Mouse (Mus musculus): ENCODE results near the gene Ccdc57. TPM values are rescaled to one million over a fixed set of nuclear protein-coding genes. Genes with fewer than 3 reads are reported as not detected.
"Not testable (repeated sequence)": the region's sequence is repeated elsewhere in the genome, so short reads cannot be mapped to it uniquely, and the experiment has no call there.

The Ccdc57 gene
- total RNA-seq, 2 experiments from 2014 or later: 2.8 to 2.9 TPM

DNA sequence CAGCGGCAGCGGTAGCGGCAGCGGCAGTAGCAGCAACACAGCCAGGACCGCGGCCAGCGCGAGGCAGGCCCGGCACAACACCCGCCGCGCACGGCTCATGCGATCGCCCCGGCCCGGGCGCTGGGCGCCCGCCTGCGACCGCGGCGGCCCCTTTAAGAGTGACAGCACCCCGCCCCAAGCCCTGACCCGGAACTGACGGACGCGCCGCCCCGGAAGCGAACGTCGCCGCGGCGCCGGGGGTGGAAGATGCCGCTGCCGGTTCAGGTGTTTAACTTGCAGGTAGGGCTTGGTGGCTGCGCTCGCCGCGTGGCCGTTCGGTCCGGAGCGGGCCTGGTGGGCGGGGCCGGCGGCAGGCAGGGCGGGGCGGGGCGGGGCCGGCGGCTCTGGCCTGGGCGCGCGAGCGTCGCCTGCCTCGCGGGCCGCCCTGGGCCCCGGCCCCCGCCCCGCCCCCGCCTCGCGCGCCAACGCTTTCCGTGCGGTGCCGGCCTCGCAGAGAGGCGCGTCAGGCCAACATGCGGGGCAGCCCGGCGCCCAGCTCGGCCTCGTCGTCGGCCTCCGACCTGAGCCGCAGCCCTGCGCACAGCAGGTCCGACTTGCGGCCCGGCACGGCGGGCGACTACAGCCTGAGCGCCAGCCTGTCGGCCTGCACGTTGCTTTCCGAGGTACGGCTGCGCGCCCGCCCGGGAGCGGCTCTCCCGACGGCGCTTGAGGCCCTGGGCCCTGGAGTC is 148.4 kb downstream of the Ccdc57 start, which contains the start of the genes Rfng and Gps1:
Rfng (minus strand) TSS at position 144 of the 728 bp plus-strand sequence.
Gps1 (plus strand) TSS at position 209 of the 728 bp plus-strand sequence.
- peak; percentile 81 for DNase-seq

DNA sequence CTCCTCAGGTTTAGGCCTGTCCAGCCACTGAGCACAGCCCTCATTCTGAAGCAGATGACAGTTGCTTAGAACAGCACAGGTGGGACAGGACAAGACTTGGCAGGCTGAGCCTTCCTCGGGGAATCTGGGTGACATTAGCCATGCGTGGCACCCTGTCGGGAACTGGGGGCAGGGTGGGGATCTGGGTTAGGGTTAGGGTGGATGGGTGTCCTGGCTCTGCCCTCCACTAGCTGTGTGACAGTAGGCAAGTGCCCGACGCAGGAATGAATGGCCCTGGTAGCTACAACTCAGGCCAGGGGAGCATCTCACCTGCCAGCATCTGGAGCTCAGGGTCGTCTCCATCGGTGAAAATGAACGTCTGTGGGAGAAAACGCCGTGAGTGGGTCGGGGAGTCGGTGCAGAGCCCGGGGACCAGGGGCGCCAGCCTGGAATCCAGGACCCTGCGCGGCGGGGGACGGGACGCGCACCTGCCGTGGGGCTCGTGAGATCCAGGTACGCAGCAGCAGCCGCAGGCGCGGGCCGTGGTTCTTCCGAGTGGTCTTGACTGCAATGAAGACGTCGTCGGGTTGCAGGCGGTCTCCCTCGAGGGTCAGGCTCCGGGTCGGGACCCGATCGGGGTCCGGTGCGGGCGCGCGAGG is 149.1 kb downstream of the Ccdc57 start:
- DNase-seq: no peak

DNA sequence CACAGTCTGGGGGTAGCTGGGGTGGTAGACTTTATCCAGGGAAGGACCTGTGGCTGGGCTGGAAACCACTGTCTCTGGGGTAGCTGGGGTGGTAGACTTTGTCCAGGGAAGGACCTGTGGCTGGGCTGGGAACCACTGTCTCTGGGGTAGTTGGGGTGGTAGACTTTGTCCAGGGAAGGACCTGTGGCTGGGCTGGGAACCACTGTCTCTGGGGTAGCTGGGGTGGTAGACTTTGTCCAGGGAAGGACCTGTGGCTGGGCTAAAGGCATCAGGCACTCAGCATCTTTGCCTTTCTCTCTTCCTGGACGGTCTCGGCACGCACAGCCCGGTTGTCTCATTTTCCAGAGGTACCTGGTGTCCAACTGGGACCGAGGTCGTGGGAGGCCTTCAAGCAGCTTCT is 151.3 kb downstream of the Ccdc57 start:
- not testable (repeated sequence) for DNase-seq

- DNase-seq: no peak
Observed at GRCm38 (mm10) chr11:120779876-120780275, 152.8 kb downstream of the Ccdc57 start.

GRCm38 (mm10) chr11:120777123-120777522 is 155.5 kb downstream of the Ccdc57 start:
- DNase-seq: no peak

Other genes with a start within 250 kb of the Ccdc57 start
- gene Cenpx, start 219.1 kb downstream of the Ccdc57 start, total RNA-seq (2021): 10 to 100 TPM; 25.4 to 32.7 TPM
- 1 to 10 TPM; 4.0 to 4.3 TPM for gene Lrrc45, start 218.9 kb downstream of the Ccdc57 start, total RNA-seq (2021)
- gene Rac3, start 211.4 kb downstream of the Ccdc57 start, total RNA-seq (2021): 1 to 10 TPM; 1.2 TPM
- 1 to 10 TPM; 5.8 to 6.0 TPM for gene Dcxr, start 205.6 kb downstream of the Ccdc57 start, total RNA-seq (2021)
- 10 to 100 TPM in 1 of 2 experiments, 1 to 10 TPM in 1; 9.6 to 16.9 TPM for gene Cbr2, start 200.8 kb downstream of the Ccdc57 start, total RNA-seq (2021)
- gene Hmga1b, start 170.1 kb downstream of the Ccdc57 start, total RNA-seq (2021): 10 to 100 TPM; 17.1 to 19.8 TPM
- gene Rfng, start 148.7 kb downstream of the Ccdc57 start, total RNA-seq (2021): 10 to 100 TPM in 1 of 2 experiments, 1 to 10 TPM in 1; 9.6 to 11.0 TPM
- gene Gps1, start 148.6 kb downstream of the Ccdc57 start, total RNA-seq (2021): 10 to 100 TPM; 50.3 to 53.0 TPM
- gene Dus1l, start 136.5 kb downstream of the Ccdc57 start, total RNA-seq (2021): 10 to 100 TPM; 32.6 to 36.2 TPM
- gene Fasn, start 108.3 kb downstream of the Ccdc57 start, total RNA-seq (2021): 10 to 100 TPM; 11.1 to 59.9 TPM
- gene Slc16a3, start 15.6 kb upstream of the Ccdc57 start, total RNA-seq (2021): 100 to 1,000 TPM; 313 to 418 TPM
- gene Csnk1d, start 58.5 kb upstream of the Ccdc57 start, total RNA-seq (2021): 10 to 100 TPM; 45.8 to 52.6 TPM
- not detected for gene Cd7, start 106.5 kb upstream of the Ccdc57 start, total RNA-seq (2021)
- not detected for gene Sectm1b, start 130.7 kb upstream of the Ccdc57 start, total RNA-seq (2021)
- not detected for gene Sectm1a, start 148.3 kb upstream of the Ccdc57 start, total RNA-seq (2021)
- not detected for gene Tex19.2, start 185.8 kb upstream of the Ccdc57 start, total RNA-seq (2021)
- gene Tex19.1, start 213.3 kb upstream of the Ccdc57 start, total RNA-seq (2021): not detected
- 1 to 10 TPM in 1 of 2 experiments, under 1 TPM in 1; 0.35 to 1.1 TPM for gene Uts2r, start 227.4 kb upstream of the Ccdc57 start, total RNA-seq (2021)

Measured in gastrocnemius, postnatal 25 days (tissue).